Mouse (Mus musculus): ENCODE data around the gene Glrx. TPM values are rescaled to one million over a fixed set of nuclear protein-coding genes. Genes with fewer than 3 reads are reported as not detected.

Glrx gene
- total and polyA plus RNA-seq, 3 experiments: 9.2 to 20.2 TPM; not detected in 1

DNA sequence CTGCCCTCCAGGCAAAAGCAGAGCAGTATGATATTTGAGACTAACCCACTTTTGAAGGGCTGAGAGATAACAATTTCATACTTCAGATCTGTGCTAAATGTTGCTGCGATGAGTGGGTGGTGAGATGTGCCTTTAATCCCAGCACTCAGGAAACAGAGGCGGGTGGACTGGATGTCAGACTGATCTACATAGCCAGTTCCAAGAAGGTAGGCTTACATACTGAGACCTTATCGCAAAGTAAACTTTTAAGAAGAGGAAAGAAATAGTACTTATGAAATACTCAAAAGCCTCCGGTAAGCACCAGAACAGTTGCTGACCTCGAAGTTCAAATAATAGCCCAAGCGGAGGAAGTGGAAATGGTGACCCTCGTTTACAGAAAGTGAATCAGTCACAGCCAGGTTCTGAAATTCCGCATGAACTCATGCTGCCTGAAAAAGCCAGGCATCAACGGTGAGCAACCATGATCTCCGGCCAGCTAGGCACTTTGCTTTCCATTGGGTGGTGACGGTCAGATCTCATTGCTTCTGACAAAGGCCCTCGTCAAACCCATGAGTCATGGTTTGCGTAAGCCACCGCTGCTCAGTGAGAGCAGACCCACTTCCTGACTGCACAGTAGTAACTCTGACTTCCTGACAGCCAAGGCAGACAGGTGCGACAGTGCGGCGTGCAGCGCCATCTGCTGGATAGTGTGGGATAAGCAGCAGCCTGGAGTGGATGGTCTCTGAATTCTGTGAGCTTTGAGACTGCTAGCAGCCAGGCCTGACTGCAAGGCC is 42.1 kb upstream of the Glrx start (continued):
- 0 out of 2 replicates have a peak, but pooled peaks have one; percentile 39 for TF ChIP-seq NRF1 (IDR thresholded peaks at IDR 0.05; ENCODE audit: insufficient read depth, low read depth, low read length, poor library complexity, severe bottlenecking)
- TF ChIP-seq TCF12 (IDR thresholded peaks at IDR 0.05; ENCODE audit: low read depth, low read length): peak; percentile 52; the same call in 1 of the 2 replicates
- peak; percentile 68 for TF ChIP-seq HCFC1 (IDR thresholded peaks at IDR 0.05; ENCODE audit: low read depth, low read length)

DNA sequence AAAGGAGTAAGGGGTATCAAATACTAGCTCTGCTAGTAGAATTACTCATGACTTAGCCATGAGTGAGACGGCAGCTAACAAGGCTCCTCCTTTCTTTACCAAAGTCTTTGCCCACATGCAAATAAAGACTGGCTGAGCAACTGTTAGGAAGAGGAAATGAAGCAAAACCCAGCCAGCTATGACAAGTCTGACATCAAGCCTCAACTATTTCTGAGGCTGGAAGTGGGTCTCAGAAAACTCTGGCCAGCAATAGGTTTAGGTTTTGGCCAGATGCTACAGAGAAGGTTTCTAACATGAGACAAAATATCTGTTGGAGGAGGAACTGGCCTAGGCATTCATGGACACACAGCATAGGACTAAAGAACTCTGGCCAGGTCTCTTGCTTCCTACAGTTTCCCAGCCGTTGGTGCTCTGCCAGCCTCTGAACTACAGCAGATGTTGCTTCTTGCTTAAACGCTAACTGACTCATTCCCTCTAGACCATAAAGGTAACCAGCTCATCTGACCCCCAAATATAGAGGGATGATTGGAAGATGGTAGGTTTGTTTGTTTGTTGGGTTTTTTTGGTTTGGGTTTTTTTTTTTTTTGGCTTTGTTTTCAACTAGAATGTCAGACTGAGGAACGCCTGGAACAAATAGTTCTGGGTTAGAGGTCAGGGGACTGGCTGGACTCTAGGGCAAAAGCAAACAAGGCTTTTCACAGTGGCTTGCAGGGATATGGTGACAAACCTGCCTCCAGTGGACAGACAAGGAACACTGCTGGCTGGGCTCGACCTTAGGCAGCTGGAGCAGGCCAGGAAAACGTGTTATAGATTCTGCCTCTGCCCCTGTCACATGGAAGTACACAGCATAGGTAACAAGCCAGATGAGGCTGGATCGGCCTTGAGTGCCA is 41.0 kb upstream of the Glrx start:
- H3K36me3 ChIP-seq (ENCODE audit: control insufficient read depth in 1 of 2, insufficient read depth in 2 of 2, low read length in 2 of 2): no peaks in the 10 kb centered on the region
- peak in 2 of 3 experiments; percentile 4 to 5; a peak in 1 of 6 replicates for TF ChIP-seq CTCF (IDR thresholded peaks at IDR 0.05 in 2 of 3, conservative IDR thresholded peaks at IDR 0.05 in 1 of 3; ENCODE audit: control insufficient read depth in 1 of 3, insufficient read depth in 1 of 3, low read depth in 2 of 3, low read length in 3 of 3, poor library complexity in 1 of 3, severe bottlenecking in 1 of 3)
- TF ChIP-seq POLR2AphosphoS2 (IDR thresholded peaks at IDR 0.05; ENCODE audit: low read length): no peak
- no peak overlapping the region for H3K4me3 ChIP-seq (ENCODE audit: control insufficient read depth in 1 of 2, insufficient read depth in 1 of 2, low read depth in 2 of 2, low read length in 2 of 2)
- H3K79me2 ChIP-seq (ENCODE audit: control insufficient read depth, insufficient read depth, low read length, poor library complexity): no peaks in the 10 kb centered on the region
- DNase-seq (ENCODE audit: low read depth, low spot score): no peak
- peaks cover 0 to 10% of the 10 kb centered on the region in 2 experiments; a peak in 2 of 4 replicates for H3K4me1 ChIP-seq (ENCODE audit: control insufficient read depth in 1 of 2, insufficient read depth in 2 of 2, low read length in 2 of 2)
- no peaks in the 10 kb centered on the region for H3K9me3 ChIP-seq (replicated peaks; ENCODE audit: insufficient read depth, low read length)
- H3K9ac ChIP-seq (ENCODE audit: control insufficient read depth, low read depth, low read length, poor library complexity, severe bottlenecking): no peak overlapping the region
- H3K27me3 ChIP-seq (ENCODE audit: control insufficient read depth in 1 of 2, insufficient read depth in 2 of 2, low read length in 2 of 2): no peaks in the 10 kb centered on the region
- H3K27ac ChIP-seq (ENCODE audit: control insufficient read depth, low read depth, low read length): no peak overlapping the region; the same call in 1 of the 2 replicates

GRCm38 (mm10) chr13:75799421-75799820 is 40.2 kb upstream of the Glrx start:
- Histone ChIP-seq H3K36me3 (ENCODE audit: control insufficient read depth in 1 of 2, insufficient read depth in 2 of 2, low read length in 2 of 2) (no peaks in the 10 kb centered on the region), H3K4me3 (ENCODE audit: control insufficient read depth in 1 of 2, insufficient read depth in 1 of 2, low read depth in 2 of 2, low read length in 2 of 2) (no peak overlapping the region), H3K4me1 (ENCODE audit: control insufficient read depth in 1 of 2, insufficient read depth in 2 of 2, low read length in 2 of 2) (peaks cover 0 to 4% of the 10 kb centered on the region in 2 experiments; a peak in 2 of 4 replicates), H3K9me3 (replicated peaks; ENCODE audit: insufficient read depth, low read length) (no peaks in the 10 kb centered on the region), H3K27ac (ENCODE audit: control insufficient read depth, low read depth, low read length) (no peak overlapping the region), H3K27me3 (ENCODE audit: control insufficient read depth in 1 of 2, insufficient read depth in 2 of 2, low read length in 2 of 2) (no peaks in the 10 kb centered on the region), H3K9ac (ENCODE audit: control insufficient read depth, low read depth, low read length, poor library complexity, severe bottlenecking) (no peak overlapping the region), H3K79me2 (ENCODE audit: control insufficient read depth, insufficient read depth, low read length, poor library complexity) (no peaks in the 10 kb centered on the region)
- DNase-seq (ENCODE audit: low read depth, low spot score): no peak
- TF ChIP-seq NRF1 (IDR thresholded peaks at IDR 0.05; ENCODE audit: insufficient read depth, low read depth, low read length, poor library complexity, severe bottlenecking): no peak
- TF ChIP-seq MEF2A (IDR thresholded peaks at IDR 0.05; ENCODE audit: extremely low read depth, insufficient replicate concordance, low read depth, low read length, poor library complexity, severe bottlenecking): no peak
- no peak for TF ChIP-seq SMC3 (IDR thresholded peaks at IDR 0.05; ENCODE audit: low read depth, low read length)
- TF ChIP-seq JUND (IDR thresholded peaks at IDR 0.05; ENCODE audit: low read depth, low read length): no peak
- TF ChIP-seq TBP (IDR thresholded peaks at IDR 0.05; ENCODE audit: low read depth, low read length): no peak
- no peak for TF ChIP-seq CTCF (IDR thresholded peaks at IDR 0.05 in 2 of 3, conservative IDR thresholded peaks at IDR 0.05 in 1 of 3; ENCODE audit: control insufficient read depth in 1 of 3, insufficient read depth in 1 of 3, low read depth in 2 of 3, low read length in 3 of 3, poor library complexity in 1 of 3, severe bottlenecking in 1 of 3)
- TF ChIP-seq SIN3A (IDR thresholded peaks at IDR 0.05; ENCODE audit: low read length): no peak
- no peak for TF ChIP-seq POLR2AphosphoS5 (IDR thresholded peaks at IDR 0.05; ENCODE audit: borderline replicate concordance, low read depth, low read length)
- TF ChIP-seq RAD21 (IDR thresholded peaks at IDR 0.05; ENCODE audit: low read depth, low read length): no peak
- no peak for TF ChIP-seq TAL1 (IDR thresholded peaks at IDR 0.05; ENCODE audit: low read length)
- TF ChIP-seq MAZ (IDR thresholded peaks at IDR 0.05; ENCODE audit: low read depth, low read length): no peak
- TF ChIP-seq USF1 (IDR thresholded peaks at IDR 0.05; ENCODE audit: low read depth, low read length): no peak
- TF ChIP-seq UBTF (IDR thresholded peaks at IDR 0.05; ENCODE audit: borderline replicate concordance, insufficient read depth, low read depth, low read length): no peak
- TF ChIP-seq RCOR1 (IDR thresholded peaks at IDR 0.05; ENCODE audit: low read depth, low read length): no peak
- no peak for TF ChIP-seq MAFK (IDR thresholded peaks at IDR 0.05; ENCODE audit: borderline replicate concordance, low read depth, low read length)
- no peak for TF ChIP-seq POLR2AphosphoS2 (IDR thresholded peaks at IDR 0.05; ENCODE audit: low read length)
- no peak for TF ChIP-seq ELF1 (IDR thresholded peaks at IDR 0.05; ENCODE audit: low read depth, low read length)
- no peak for TF ChIP-seq USF2 (IDR thresholded peaks at IDR 0.05; ENCODE audit: borderline replicate concordance in 1 of 2, insufficient read depth in 1 of 2, low read depth in 1 of 2, low read length in 2 of 2)
- no peak for TF ChIP-seq HCFC1 (IDR thresholded peaks at IDR 0.05; ENCODE audit: low read depth, low read length)

Data from MEL (cell line).